9 mouse cellular contexts compared by ENCODE assay signal in the genomic region with DNA sequence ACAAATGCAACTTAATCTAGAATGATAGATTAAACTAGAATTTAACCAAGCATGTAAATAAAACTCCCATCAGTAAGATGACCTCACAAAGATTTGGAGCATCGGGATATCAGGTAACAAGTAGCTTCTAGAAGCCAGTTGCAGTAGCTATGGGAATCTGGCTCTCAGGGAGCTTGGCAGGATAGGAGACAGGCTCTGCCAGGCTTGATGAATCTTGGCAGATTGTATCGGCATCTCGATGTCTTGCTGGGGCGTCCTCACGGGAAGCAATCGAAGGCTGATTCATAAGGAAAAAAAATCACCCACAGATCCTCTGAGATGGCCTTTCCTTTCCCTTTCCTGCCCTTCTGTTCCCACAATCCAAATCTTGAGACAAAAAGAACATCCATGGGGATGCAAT.
A peak's percentile ranks its signal among the peaks of the same experiment; 100 is the strongest.
DNase-seq lines count a peak whose midpoint lies in the region; ATAC-seq and TF ChIP-seq lines count a peak whose summit lies in the region.
"Had no signal": no experiment of that assay in that cellular context is flagged by ENCODE, and none has a peak within 500 bp of the region (broad histone marks: within the 10 kb centered on the region; RNA-seq: fewer than 3 reads in every experiment).

No protein-coding gene starts in this region.

- H3K9me3 ChIP-seq in hindbrain, postnatal 0 days (ENCODE audit: low read length): no peaks in the 10 kb centered on the region
- 0 out of 2 replicates have a peak, but pooled peaks cover 3% of the 10 kb centered on the region for H3K9me3 ChIP-seq in hindbrain, embryonic 10.5 days

- H3K27me3 ChIP-seq in hindbrain, postnatal 0 days (ENCODE audit: insufficient read depth, low read length): no peaks in the 10 kb centered on the region
- H3K27me3 ChIP-seq in hindbrain, embryonic 10.5 days (ENCODE audit: insufficient read depth, poor library complexity, severe bottlenecking): no peaks in the 10 kb centered on the region

- no peaks in the 10 kb centered on the region for H3K4me1 ChIP-seq in hindbrain, postnatal 0 days (ENCODE audit: insufficient read depth, low read length)
- no peaks in the 10 kb centered on the region for H3K4me1 ChIP-seq in hindbrain, embryonic 10.5 days (replicated peaks)

- no peak overlapping the region for H3K9ac ChIP-seq in hindbrain, postnatal 0 days (replicated peaks; ENCODE audit: low read length)

- no peak for ATAC-seq in hindbrain, postnatal 0 days

- no peak overlapping the region for H3K4me2 ChIP-seq in hindbrain, postnatal 0 days (ENCODE audit: low read depth, low read length)

- peak; percentile 20 for DNase-seq in hindbrain, postnatal 0 days (ENCODE audit: low spot score)
- DNase-seq in hindbrain, embryonic 10.5 days (ENCODE audit: low spot score): no peak
- DNase-seq in cerebellum, adult 9-11 months: peak; percentile 84
- peak; percentile 13 for DNase-seq in layer of hippocampus, adult 9-10 months (ENCODE audit: low spot score)
- DNase-seq in right cerebral cortex, postnatal 4 days: peak; percentile 24
- no peak for DNase-seq in lung, adult 18-20 months
- DNase-seq in thymus, postnatal 36 days: no peak
- DNase-seq in urinary bladder, postnatal 25 days (ENCODE audit: low spot score): no peak
- DNase-seq: midbrain, embryonic 14.5 days had no signal

- H3K4me3 ChIP-seq in hindbrain, postnatal 0 days (ENCODE audit: low read length): no peak overlapping the region
- H3K4me3 ChIP-seq in hindbrain, embryonic 10.5 days: no peak overlapping the region

- TF ChIP-seq CTCF in hindbrain, postnatal 0 days (IDR thresholded peaks at IDR 0.05; ENCODE audit: low read depth): no peak

- WGBS in hindbrain, postnatal 0 days: 61% methylated on average over 6 of the region's 6 CpGs
- WGBS in hindbrain, embryonic 10.5 days: 93% methylated on average over 6 of the region's 6 CpGs

- no peaks in the 10 kb centered on the region for H3K36me3 ChIP-seq in hindbrain, postnatal 0 days (ENCODE audit: insufficient read depth, low read length)
- no peaks in the 10 kb centered on the region for H3K36me3 ChIP-seq in hindbrain, embryonic 10.5 days

- H3K27ac ChIP-seq in hindbrain, postnatal 0 days: no peak overlapping the region
- H3K27ac ChIP-seq in hindbrain, embryonic 10.5 days: no peak overlapping the region

Comparison
In these comparisons a context has a peak if more than half of its experiments do, and no peak if none do; other contexts are left out.
1. DNase-seq: peak in hindbrain, postnatal 0 days (single experiment), cerebellum, adult 9-11 months (single experiment), layer of hippocampus, adult 9-10 months (single experiment) and right cerebral cortex, postnatal 4 days (single experiment); none in hindbrain, embryonic 10.5 days (single experiment), lung, adult 18-20 months (0 of 2), thymus, postnatal 36 days (0 of 2) and urinary bladder, postnatal 25 days (single experiment).